Mouse (Mus musculus) megakaryocyte-erythroid progenitor cell, adult 5-6 weeks (primary cell): ENCODE data around the gene Usp13. TPM values are rescaled to one million over a fixed set of nuclear protein-coding genes. Genes with fewer than 3 reads are reported as not detected.

Experiments used
- ATAC-seq: replicated peaks from 2 replicates; pipeline ENCODE4 v1.8.0; 2016; ENCODE audit warnings: mild to moderate bottlenecking, inconsistent platforms; ENCODE audit not compliant: severe bottlenecking, poor library complexity, low FRiP score, low TSS enrichment
- total RNA-seq, 2 experiments: library from RNA; stranded (forward) in 1 of 2; stranded (reverse) in 1 of 2; fragments of 200-1000, 215-1000 nt in 1 of 2; fragments of >200 nt in 1 of 2; fragmentation: Nextera tagmentation in 1 of 2; gene quantifications; 2 replicates each; pipeline ENCODE4 v1.2.3; 2014 to 2017

The Usp13 gene
- total RNA-seq, 2 experiments from 2014 or later: not detected

GRCm38 (mm10) chr3:32910071-32910551, 92.8 kb downstream of the Usp13 start:
- no peak for ATAC-seq

DNA sequence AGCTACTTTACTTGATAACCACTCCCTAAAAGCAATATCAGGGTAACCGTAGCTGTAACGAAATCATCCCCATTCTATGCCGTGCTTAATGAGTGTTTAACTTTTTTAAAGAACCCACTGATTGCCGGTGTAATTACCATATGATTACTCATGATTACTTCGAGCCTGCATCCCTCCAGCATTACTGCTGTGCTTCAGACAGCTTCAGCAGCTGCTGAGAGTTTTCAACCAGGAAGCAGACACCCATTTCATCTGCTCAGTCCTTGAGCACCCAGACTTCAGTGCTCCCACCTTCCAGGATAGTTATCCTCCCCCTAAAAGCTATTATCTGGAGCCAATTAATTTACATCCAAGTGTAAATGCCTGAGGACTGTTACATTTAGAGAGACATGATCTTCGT, 106.8 kb downstream of the Usp13 start:
- no peak for ATAC-seq

GRCm38 (mm10) chr3:32939802-32940501, 122.6 kb downstream of the Usp13 start:
- no peak for ATAC-seq

DNA sequence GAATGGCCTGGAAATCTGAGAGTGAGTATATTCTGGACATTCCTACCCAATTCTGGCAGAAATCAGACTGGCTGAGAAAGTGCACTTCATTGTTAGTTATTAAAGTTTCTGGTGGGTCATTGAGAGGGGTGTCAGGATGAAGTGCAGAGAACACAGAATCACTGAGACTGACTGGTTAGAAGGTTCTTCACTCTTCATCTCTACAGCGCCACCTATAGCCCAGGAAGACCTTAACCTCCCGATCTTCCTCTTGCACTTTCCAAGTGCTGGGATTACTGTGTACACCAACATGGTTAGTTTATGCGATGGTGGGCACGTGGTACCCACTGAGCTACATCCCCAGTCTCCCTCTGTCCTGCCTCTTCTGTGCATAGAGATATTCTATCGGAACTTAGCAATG, 130.1 kb downstream of the Usp13 start:
- ATAC-seq: no peak

DNA sequence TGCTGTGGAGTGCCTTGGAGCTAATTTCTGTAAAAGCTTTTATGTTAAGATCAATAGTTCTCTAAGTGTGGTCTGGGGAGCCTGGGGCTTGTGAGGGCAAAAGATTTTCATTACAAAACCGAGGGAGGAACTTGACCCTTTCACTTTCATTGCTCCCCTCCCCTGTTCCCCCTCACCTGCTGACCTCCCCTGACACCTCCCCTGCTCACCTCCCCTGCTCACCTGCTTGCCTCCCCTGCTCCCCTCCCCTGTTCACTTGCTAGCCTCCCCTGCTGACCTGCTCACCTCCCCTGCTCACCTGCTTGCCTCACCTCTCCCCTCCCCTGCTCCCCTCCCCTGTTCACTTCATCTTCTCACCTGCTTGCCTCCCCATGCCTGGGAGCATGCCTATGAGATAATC, 134.0 kb downstream of the Usp13 start:
- no peak for ATAC-seq

- no peak for ATAC-seq
Observed at GRCm38 (mm10) chr3:32961494-32961893, 144.1 kb downstream of the Usp13 start.

- ATAC-seq: no peak
Observed at GRCm38 (mm10) chr3:32965528-32965927, 148.2 kb downstream of the Usp13 start.

GRCm38 (mm10) chr3:32968671-32969425, 151.5 kb downstream of the Usp13 start:
- no peak for ATAC-seq

DNA sequence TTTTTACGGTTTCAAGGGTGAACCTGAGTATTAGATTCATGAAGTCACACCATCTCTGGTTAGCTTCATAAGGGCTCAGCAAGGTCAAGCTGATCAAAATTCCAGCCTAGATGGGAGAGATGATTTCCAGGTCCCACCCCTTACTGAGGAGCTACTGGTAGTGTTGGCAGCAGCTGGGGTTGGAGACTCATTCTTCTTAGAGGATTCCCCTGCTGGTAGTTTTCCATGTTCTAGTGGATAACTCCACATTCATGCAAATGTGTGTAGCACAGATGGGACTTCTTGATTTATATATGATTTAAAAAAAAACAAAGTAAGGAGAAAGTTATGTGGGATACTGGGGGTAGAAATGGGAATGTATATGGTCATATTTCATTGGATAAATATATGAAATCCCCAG, 152.9 kb downstream of the Usp13 start:
- no peak for ATAC-seq

DNA sequence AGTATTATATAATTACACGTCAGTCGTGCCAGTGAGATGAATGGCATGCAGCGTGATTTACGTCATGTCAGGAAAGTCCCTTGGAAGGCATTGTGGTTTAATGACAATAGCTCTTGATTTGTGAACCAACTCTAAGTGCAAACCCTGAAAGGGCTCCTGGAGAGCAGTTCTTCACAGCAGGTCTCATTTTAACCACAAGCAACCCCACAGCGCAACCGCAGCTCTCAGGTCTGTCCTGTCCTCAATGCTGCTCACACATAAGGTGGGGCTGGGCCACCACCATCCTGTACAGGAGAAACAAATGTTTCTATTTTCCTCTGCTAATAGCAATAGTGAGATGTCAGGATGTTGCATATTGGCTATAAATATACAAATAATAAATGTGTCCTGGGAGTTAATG, 161.9 kb downstream of the Usp13 start:
- no peak for ATAC-seq

GRCm38 (mm10) chr3:32979981-32980380, 162.6 kb downstream of the Usp13 start:
- ATAC-seq: no peak

GRCm38 (mm10) chr3:32985141-32985540, 167.8 kb downstream of the Usp13 start:
- no peak for ATAC-seq

Other genes starting within 250 kb of the Usp13 start
- gene Gnb4, start 201.0 kb upstream of the Usp13 start, total RNA-seq (2014; fragmentation: Nextera tagmentation): 33.0 and 42.2 TPM in 2 replicates
- gene Gnb4, start 201.0 kb upstream of the Usp13 start, total RNA-seq (2017): 31.4 and 57.6 TPM in 2 replicates
- 132 and 148 TPM in 2 replicates for gene Actl6a, start 111.2 kb upstream of the Usp13 start, total RNA-seq (2014; fragmentation: Nextera tagmentation)
- gene Actl6a, start 111.2 kb upstream of the Usp13 start, total RNA-seq (2017): 100 and 139 TPM in 2 replicates
- gene Ndufb5, start 80.6 kb upstream of the Usp13 start, total RNA-seq (2014; fragmentation: Nextera tagmentation): 202 and 265 TPM in 2 replicates
- gene Ndufb5, start 80.6 kb upstream of the Usp13 start, total RNA-seq (2017): 147 and 148 TPM in 2 replicates
- 47.7 and 54.8 TPM in 2 replicates for gene Mrpl47, start 79.9 kb upstream of the Usp13 start, total RNA-seq (2014; fragmentation: Nextera tagmentation)
- 42.8 and 44.4 TPM in 2 replicates for gene Mrpl47, start 79.9 kb upstream of the Usp13 start, total RNA-seq (2017)